Mouse (Mus musculus) heart, postnatal 10 days (tissue): ENCODE data around the gene Safb. TPM values are rescaled to one million over a fixed set of nuclear protein-coding genes. Genes with fewer than 3 reads are reported as not detected.
A peak's percentile ranks its signal among the peaks of the same experiment; 100 is the strongest.

Experiments
- DNase-seq, 2 experiments: peaks; one replicate each; pipeline ENCODE4 v3.0.0; 2021
- intact Hi-C: fragments of 180-260 bp; cut with DNase I; formaldehyde crosslinking; loops from one replicate; pipeline ENCODE4 v1.15.1; 2025
- total RNA-seq, 2 experiments: library from RNA; stranded (reverse); gene quantifications; 2 replicates each; pipeline ENCODE4 v1.2.3; 2021

Gene Safb
- total RNA-seq = 10 to 100 TPM; 96.8 to 97.6 TPM

DNA sequence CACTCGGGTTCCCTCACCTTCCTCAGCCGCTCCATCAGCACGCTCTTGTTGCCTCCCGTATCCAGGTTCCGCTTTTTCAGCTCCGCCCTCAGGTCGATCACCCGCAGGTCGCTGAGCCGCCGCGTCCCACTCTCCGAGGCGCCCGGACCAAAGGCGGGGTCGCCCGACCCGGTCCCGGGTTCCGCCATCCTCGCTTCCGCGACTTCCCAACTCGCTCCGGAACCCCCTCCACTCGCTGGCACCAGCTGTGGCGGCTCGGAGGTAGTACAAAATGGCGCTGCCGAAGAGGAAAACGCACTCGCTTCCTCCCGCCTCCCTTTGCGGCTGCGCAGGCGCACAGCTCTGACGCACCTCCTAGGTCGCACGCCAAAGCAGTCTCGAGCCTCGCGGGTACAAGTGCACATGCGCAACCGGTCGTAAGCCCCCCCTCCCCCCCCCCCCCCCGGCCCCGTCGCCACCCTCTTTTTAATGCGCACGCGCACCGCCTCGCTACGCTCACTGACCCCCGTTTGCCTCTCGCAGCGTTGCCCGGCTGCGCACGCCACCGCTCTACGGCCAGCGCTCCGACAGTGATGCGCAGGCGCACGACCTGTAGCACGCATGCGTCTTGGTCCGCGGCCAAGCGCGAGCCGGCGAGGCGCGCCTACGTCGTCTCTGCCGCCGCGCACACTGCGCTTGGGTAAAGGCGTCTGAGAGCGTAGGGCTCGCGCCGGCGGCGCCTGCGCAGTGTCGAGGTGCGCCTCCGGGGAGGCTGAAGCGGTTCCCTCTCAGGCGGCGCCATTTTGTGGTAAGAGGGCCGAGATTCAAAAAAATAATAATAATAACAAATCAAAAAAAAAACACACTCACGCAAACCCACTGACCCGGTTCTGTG, at the start of gene Safb, which contains the start of gene Safb2:
Gene Safb (plus strand): TSS at position 569 of the 874 bp plus-strand sequence.
Gene Safb2 (minus strand): TSS at position 329 of the 874 bp plus-strand sequence.
- intact Hi-C loops = no loop called here
- DNase-seq = peak; percentile 100

GRCm38 (mm10) chr17:56536192-56536591, 48.4 kb upstream of the Safb start:
- DNase-seq = no peak
- intact Hi-C loops = no loop called here

DNA sequence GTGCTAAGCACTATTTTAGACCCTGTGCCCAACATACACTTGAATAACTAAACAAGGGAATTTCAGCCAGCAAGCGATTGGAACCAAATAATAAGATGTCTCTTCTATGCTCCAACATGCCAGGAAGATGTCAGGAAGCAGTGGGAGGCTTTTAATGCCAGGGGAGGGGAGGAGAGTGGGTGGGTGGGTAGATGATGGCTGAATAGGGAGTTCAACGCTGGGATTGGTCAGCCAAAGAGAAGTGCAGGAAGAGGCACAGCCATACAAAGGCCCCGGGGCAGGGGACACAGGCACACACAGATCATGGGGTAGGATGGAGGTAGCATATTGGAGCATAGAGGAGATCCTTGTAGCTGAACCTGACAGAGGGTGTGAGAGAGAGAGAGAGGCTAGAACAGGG, 47.8 kb upstream of the Safb start:
- DNase-seq = no peak
- intact Hi-C loops = no loop called here

GRCm38 (mm10) chr17:56537912-56538311, 46.7 kb upstream of the Safb start:
- intact Hi-C loops = no loop called here
- DNase-seq = no peak

- DNase-seq = no peak
- intact Hi-C loops = no loop called here
Observed at GRCm38 (mm10) chr17:56540562-56540975, 44.1 kb upstream of the Safb start.

GRCm38 (mm10) chr17:56542736-56543135, 41.9 kb upstream of the Safb start:
- no peak for DNase-seq
- intact Hi-C loops = no loop called here

GRCm38 (mm10) chr17:56543684-56544224, 40.9 kb upstream of the Safb start:
- DNase-seq = no peak
- intact Hi-C loops = no loop called here

DNA sequence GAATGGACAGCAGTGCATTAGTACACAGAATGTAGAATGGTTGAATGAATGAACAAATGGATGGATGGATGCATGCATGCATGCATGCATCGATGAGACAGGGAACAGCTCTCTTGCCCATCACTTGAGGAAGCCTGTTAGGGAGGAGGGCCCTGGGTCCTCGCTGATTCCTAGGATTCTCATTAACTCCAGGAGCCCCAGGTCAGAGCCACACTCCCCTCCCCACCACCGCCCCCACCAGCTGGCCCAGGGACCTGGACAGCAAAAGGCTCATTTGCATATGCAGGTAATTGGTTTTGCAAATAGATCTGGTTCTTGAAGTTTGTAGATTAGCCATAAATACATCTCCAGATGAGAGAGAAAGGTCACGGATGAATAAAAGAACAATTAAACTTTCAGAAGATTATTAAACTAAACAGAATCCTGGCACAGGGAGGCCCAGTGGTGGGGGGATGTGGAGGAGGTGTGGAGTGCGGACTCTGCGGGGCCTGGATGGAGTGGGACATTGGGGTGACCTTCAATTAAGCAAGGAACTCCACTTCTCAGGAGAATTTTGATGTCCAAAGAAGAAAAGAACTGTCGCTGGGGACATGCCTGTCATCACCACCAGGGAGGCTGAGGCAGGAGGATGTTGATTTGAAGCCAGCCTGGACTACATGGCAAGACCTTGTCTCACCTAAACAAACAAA, 39.8 kb upstream of the Safb start:
- intact Hi-C loops = no loop called here

DNA sequence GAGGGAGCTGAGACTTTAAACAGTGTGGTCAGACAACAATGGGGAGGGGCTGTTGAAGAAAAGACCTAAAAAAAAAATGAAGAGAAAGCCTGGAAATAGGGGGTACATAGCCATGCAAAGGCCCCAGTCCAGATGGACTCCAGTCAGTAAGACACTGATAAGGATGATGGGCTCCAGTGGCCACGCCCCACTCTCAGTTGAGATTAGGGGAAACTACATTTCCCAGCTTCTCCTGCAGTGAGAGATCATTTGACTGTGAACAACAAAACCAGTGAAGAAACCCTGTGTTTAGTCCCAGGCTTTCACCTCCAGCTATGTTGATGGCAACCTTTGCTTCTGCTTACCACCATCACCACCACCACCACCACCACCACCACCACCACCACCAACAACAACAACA, 38.7 kb upstream of the Safb start:
- intact Hi-C loops = no loop called here

More for the DNA sequence above, 39.8 kb upstream of the Safb start:
- no peak for DNase-seq

DNA sequence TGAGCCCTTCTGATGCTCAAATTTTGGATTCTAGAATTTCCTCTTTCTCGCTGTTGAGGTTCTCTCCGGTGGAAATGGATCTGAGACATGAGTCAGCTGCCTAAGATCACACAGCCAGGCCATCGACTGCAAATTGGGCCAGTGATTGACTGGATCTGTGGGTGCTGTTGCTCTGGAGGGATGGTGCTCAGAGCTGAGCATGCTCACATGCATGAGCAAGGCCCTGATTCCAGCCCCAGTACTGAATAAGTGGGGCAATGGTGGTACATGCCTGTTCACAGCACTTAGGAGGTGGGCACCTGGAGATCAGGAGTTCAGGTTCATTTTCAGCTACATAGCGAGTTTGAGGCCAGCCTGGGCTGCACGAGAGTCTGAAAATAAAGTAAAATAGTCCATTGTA, 38.0 kb upstream of the Safb start:
- intact Hi-C loops = no loop called here

More for the DNA sequence above, 38.7 kb upstream of the Safb start:
- DNase-seq = no peak

GRCm38 (mm10) chr17:56547116-56547845, 37.3 kb upstream of the Safb start:
- intact Hi-C loops = no loop called here
- peak; percentile 39 to 42 for DNase-seq

More for the DNA sequence above, 38.0 kb upstream of the Safb start:
- DNase-seq = no peak

DNA sequence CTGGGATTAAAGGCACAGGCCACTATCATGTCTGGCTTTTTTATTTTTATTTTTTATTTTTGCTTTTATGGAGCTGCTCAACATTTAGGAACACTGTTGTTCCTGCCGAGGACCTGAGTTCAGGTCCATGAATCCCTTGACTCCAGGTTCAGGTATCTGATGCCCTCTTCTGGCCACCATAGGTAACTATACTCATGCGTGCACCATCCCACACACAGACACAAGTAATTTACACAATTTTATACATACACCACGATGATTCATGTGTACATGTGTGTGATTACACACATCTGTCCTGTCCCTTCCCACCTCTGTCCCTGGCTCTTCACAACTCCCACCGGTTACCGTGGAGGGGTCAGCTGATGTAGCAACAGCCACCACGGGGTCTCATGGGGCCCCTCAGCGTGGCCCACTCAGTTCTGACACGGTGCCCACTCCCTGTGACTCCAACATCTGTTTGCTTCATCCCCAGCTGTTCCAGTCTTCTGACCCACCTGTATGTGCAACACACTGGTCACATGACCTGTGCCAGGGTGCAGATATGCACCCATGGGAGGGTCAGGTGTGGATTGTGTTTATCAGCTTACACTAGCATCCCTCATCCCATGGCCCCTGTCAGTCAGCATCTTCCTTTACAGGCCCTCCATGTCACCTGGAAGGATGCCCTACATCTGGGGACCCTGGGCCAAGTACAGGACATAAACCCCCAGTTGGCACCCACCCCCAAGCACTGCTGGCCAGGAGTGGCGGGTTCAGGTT, 36.6 kb upstream of the Safb start:
- no peak for DNase-seq
- intact Hi-C loops = no loop called here

DNA sequence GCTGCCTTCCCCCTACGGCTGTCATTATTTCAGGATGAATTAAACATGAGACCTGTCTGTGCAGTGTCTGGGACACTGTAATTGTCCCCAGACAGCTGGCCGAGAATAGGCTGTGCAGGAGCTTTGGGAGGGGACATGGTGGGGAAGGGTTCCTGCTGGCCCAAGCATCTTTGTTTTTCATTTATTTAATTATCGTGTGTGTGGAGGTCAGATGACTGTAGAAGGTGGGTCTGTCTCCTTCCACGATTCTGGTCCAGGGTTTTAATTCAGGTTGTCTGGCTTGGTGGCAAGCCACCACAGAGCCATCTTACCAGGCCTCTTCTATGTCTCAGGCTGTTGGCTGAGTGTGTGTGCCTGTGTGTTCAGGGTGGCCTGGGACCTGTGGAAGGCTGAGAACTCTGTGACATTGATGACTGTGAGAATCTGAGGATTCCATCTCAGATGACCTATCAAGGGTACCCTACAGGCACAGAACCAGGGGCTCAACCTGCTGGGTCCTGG, 36.0 kb upstream of the Safb start:
- intact Hi-C loops = no loop called here

DNA sequence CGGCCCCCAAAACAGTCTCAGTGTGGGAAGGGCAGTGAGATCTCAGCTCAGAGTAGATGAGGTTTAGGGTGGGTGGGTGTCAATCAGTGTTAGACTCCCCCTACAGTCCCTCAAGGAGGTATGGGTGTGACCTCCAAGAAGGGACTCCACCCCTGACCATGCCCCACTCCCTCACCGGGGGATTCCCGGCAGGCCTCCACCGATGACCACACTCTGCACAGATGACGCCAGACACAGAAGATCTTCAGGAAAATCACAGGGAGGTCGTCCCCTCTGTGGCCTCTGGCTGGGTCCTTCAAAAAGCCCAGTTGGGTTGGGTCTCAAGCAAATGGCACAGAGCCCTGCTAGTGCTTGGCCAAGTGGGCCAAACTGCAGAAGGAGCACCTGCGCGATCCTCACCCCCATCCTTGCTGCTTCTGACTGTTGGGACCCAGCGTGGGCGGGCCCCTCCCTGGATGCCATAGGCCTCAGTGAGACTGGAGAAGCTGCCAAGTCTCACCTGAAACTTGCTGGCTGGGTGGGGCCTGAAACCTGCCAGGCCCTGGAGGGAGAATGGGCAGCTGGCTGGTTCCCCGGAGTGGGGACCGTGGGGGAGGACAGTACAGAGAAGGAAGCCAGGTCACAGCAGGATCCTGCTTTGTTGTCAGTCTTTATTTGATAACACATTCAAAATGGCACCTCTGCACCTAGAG, 33.7 kb upstream of the Safb start:
- no peak for DNase-seq

More for the DNA sequence above, 36.0 kb upstream of the Safb start:
- no peak for DNase-seq

GRCm38 (mm10) chr17:56551841-56552581, 32.6 kb upstream of the Safb start:
- DNase-seq = no peak
- intact Hi-C loops = no loop called here

More for the DNA sequence above, 33.7 kb upstream of the Safb start:
- intact Hi-C loops = no loop called here

- intact Hi-C loops = loop anchor here (1.0 kb wide), 1 partner anchor 196 kb away; no protein-coding TSS in a partner anchor
- DNase-seq = peak; percentile 70 to 81
Observed at GRCm38 (mm10) chr17:56552781-56553363, 31.8 kb upstream of the Safb start.

DNA sequence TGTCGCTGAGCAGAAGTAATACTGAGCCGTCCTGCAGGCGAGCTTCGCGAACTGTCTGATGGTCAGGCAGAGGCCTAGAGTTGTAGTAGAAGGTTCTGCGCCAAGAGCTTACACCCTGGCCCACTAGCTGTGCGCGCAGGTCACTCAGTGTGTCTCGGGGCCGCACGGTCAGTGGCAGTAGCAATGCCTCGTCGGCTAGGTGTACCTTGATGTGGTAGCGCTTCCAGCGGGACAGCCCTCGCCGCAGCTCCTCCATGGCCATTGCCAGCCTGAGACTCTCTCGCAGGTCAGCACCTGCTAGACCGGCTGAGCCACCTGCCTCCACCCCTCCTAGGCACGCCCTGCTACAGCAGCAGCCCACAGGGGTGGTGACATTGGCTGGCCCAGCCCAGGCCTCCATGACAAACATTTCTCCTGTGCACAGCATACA, 30.5 kb upstream of the Safb start, which contains the start of gene Gm20219:
Gene Gm20219 (minus strand): TSS at position 266 of the 430 bp plus-strand sequence.
- intact Hi-C loops = no loop called here
- no peak for DNase-seq

- peak; percentile 65 to 75 for DNase-seq
- intact Hi-C loops = loop anchor here (5.0 kb wide), 2 partner anchors 109 to 151 kb away; no protein-coding TSS in a partner anchor
Observed at GRCm38 (mm10) chr17:56558448-56558847, 26.2 kb upstream of the Safb start.
